Mouse (Mus musculus): ENCODE results near the gene Slc39a2. TPM values are rescaled to one million over a fixed set of nuclear protein-coding genes. Genes with fewer than 3 reads are reported as not detected.

Gene Slc39a2
- polyA plus RNA-seq, 1 experiment from 2014 or later, result 0.12 TPM

DNA sequence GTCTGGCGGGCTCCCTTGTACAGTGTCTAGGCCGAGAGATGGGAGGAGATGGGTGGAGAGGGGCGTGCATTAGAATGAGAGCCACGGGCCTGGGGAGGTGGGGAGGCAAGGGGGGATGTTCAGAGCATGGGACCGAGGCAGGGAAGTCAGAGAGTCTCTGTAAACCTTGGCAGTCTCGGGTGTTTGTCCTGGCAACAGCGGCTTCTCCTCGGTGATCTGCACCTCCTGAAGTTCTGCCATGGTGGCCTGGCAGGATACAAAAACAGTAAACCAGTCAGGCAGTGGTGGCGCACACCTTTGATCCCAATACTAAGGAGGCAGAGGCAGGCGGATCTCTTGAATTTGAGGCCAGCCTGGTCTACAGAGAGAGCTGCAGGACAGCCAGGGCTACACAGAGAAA, 18.6 kb downstream of the Slc39a2 start:
- H3K9me3 ChIP-seq (replicated peaks; ENCODE audit: low read length), result no peaks in the 10 kb centered on the region
- no peaks in the 10 kb centered on the region for H3K36me3 ChIP-seq (ENCODE audit: insufficient read depth, low read length)

GRCm38 (mm10) chr14:51912391-51913061, 19.8 kb downstream of the Slc39a2 start:
- H3K27me3 ChIP-seq (ENCODE audit: insufficient read depth, low read length), result no peaks in the 10 kb centered on the region
- 14% methylated on average over 14 of the region's 14 CpGs for WGBS
- TF ChIP-seq CTCF (IDR thresholded peaks at IDR 0.05; ENCODE audit: low read depth), result no peak

More for the DNA sequence above, 18.6 kb downstream of the Slc39a2 start:
- Histone ChIP-seq H3K27me3 (ENCODE audit: insufficient read depth, low read length) (no peaks in the 10 kb centered on the region), H3K27ac (no peak overlapping the region), H3K4me3 (replicated peaks; ENCODE audit: low read depth, low read length) (no peak overlapping the region), H3K4me1 (replicated peaks; ENCODE audit: insufficient read depth, low read length) (0 out of 2 replicates have a peak, but pooled peaks cover 11% of the 10 kb centered on the region), H3K4me2 (ENCODE audit: low read length) (no peak overlapping the region), H3K9ac (ENCODE audit: low read depth, low read length) (no peak overlapping the region)
- DNase-seq (ENCODE audit: low spot score) (no peak), ATAC-seq (replicated peaks; ENCODE audit: low FRiP score, low read depth) (no peak)
- WGBS, result 85% methylated on average over 10 of the region's 10 CpGs
- TF ChIP-seq CTCF (IDR thresholded peaks at IDR 0.05; ENCODE audit: low read depth), result no peak

GRCm38 (mm10) chr14:51913062-51913959, 20.6 kb downstream of the Slc39a2 start:
- peak overlapping the region; percentile 74 for H3K9ac ChIP-seq (ENCODE audit: low read depth, low read length)
- no peaks in the 10 kb centered on the region for H3K9me3 ChIP-seq (replicated peaks; ENCODE audit: low read length)
- ATAC-seq (replicated peaks; ENCODE audit: low FRiP score, low read depth), result peak; percentile 91
- H3K4me1 ChIP-seq (replicated peaks; ENCODE audit: insufficient read depth, low read length), result 0 out of 2 replicates have a peak, but pooled peaks cover 11% of the 10 kb centered on the region
- under 1% methylated on average over 56 of the region's 58 CpGs for WGBS
- H3K27ac ChIP-seq, result peak overlapping the region; percentile 87
- no peak for TF ChIP-seq CTCF (IDR thresholded peaks at IDR 0.05; ENCODE audit: low read depth)
- peak; percentile 83 for DNase-seq (ENCODE audit: low spot score)
- H3K27me3 ChIP-seq (ENCODE audit: insufficient read depth, low read length), result no peaks in the 10 kb centered on the region
- peak overlapping the region; percentile 100 for H3K4me2 ChIP-seq (ENCODE audit: low read length)
- peak overlapping the region; percentile 62 for H3K4me3 ChIP-seq (replicated peaks; ENCODE audit: low read depth, low read length)
- no peaks in the 10 kb centered on the region for H3K36me3 ChIP-seq (ENCODE audit: insufficient read depth, low read length)

More at GRCm38 (mm10) chr14:51912391-51913061, 19.8 kb downstream of the Slc39a2 start:
- Histone ChIP-seq H3K27ac (peak overlapping the region; percentile 87), H3K36me3 (ENCODE audit: insufficient read depth, low read length) (no peaks in the 10 kb centered on the region), H3K9me3 (replicated peaks; ENCODE audit: low read length) (no peaks in the 10 kb centered on the region), H3K9ac (ENCODE audit: low read depth, low read length) (peak overlapping the region; percentile 74), H3K4me2 (ENCODE audit: low read length) (peak overlapping the region; percentile 100), H3K4me1 (replicated peaks; ENCODE audit: insufficient read depth, low read length) (0 out of 2 replicates have a peak, but pooled peaks cover 11% of the 10 kb centered on the region), H3K4me3 (replicated peaks; ENCODE audit: low read depth, low read length) (peak overlapping the region; percentile 62)
- ATAC-seq (replicated peaks; ENCODE audit: low FRiP score, low read depth) (no peak; the same call in none of the 2 replicates), DNase-seq (ENCODE audit: low spot score) (no peak)

DNA sequence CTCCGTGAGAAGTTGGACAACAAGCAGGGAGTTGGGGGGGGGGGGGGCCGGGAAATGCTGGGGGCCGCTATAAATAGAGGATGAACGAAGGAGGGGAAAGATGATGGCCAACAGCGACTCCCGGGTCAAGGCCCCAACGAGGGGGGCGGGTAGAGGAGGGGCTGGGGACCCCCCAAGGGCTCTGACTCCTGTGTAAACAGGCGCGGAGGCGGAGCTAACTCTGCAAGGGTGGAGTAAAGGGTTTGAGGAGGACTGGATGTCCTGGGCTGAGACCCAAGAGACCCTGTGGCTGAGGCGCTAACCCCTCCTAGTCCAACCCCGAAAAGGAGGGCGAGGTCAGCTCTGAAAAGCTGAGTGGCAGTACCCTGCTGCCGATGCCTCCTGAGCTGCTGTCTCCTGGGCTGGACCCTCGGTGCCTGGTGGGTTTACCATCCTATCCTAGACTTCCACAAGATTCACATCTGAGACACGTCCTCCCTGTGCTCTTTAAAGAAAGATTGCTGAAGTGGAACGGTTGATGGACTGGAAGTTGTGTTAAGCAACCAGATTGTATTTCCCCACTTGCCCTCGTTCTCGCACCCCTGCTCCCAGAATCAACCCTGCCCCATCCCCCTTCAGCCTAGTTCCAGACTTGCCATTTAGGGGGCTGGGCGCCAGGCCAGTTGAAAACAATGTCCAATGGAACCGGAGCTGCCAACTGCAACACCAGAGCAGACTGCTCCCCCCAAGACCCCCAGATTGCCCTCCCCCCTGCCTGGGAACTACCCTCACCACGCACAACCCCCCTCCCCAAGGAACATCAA, 21.5 kb downstream of the Slc39a2 start, which contains the start of gene Ndrg2:
Ndrg2 (minus strand) TSS at position 199 of the 803 bp plus-strand sequence.
- Histone ChIP-seq H3K4me2 (ENCODE audit: low read length) (peak within 1 kb of the TSS; percentile 100), H3K27me3 (ENCODE audit: insufficient read depth, low read length) (no peaks in the 10 kb centered on the region), H3K4me3 (replicated peaks; ENCODE audit: low read depth, low read length) (peak within 1 kb of the TSS; percentile 62), H3K9ac (ENCODE audit: low read depth, low read length) (peak within 1 kb of the TSS; percentile 74), H3K36me3 (ENCODE audit: insufficient read depth, low read length) (no peaks in the 10 kb centered on the region), H3K27ac (peak within 1 kb of the TSS; percentile 87), H3K4me1 (replicated peaks; ENCODE audit: insufficient read depth, low read length) (0 out of 2 replicates have a peak, but pooled peaks cover 11% of the 10 kb centered on the region), H3K9me3 (replicated peaks; ENCODE audit: low read length) (no peaks in the 10 kb centered on the region)
- peak; percentile 70 for ATAC-seq (replicated peaks; ENCODE audit: low FRiP score, low read depth)
- no peak for TF ChIP-seq CTCF (IDR thresholded peaks at IDR 0.05; ENCODE audit: low read depth)
- 1% methylated on average over 22 of the region's 23 CpGs for WGBS
- DNase-seq (ENCODE audit: low spot score), result peak; percentile 72

DNA sequence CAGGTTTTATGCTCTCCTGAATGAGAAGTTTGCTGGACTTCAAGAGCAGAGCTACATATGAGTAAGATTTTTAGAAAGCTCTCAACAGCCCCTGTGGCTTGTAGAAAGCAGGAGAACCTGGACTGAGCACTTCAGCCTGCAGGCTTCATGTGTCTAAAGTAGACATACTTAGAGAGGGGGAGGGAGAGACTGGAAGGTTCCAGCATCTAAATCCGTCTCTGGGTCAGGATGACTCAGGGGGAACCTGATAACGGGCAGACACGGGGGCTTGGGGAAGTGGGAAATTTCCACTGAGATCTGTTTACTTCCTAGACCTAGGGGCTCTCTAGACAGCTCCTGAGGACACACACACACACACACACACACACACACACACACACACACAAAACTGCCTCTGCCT, 22.3 kb downstream of the Slc39a2 start:
- DNase-seq (ENCODE audit: low spot score) (peak; percentile 57), ATAC-seq (replicated peaks; ENCODE audit: low FRiP score, low read depth) (no peak)
- H3K36me3 ChIP-seq (ENCODE audit: insufficient read depth, low read length), result no peaks in the 10 kb centered on the region
- 0 out of 2 replicates have a peak, but pooled peaks cover 11% of the 10 kb centered on the region for H3K4me1 ChIP-seq (replicated peaks; ENCODE audit: insufficient read depth, low read length)
- 2% methylated on average over 3 of the region's 3 CpGs for WGBS
- no peak overlapping the region for H3K4me3 ChIP-seq (replicated peaks; ENCODE audit: low read depth, low read length)
- H3K4me2 ChIP-seq (ENCODE audit: low read length), result no peak overlapping the region
- H3K27me3 ChIP-seq (ENCODE audit: insufficient read depth, low read length), result no peaks in the 10 kb centered on the region
- TF ChIP-seq CTCF (IDR thresholded peaks at IDR 0.05; ENCODE audit: low read depth), result no peak
- peak overlapping the region; percentile 57 for H3K27ac ChIP-seq
- H3K9ac ChIP-seq (ENCODE audit: low read depth, low read length), result no peak overlapping the region
- H3K9me3 ChIP-seq (replicated peaks; ENCODE audit: low read length), result no peaks in the 10 kb centered on the region
